Mouse (Mus musculus) megakaryocyte, embryonic 14.5 days (primary cell): ENCODE measurements at regions not wholly inside any gene's neighbourhood (a gene's known extent, or its start where the extent isn't known, plus 50 kb on each side); places are given as distances from the start of the nearest gene placed in this dataset.

Source experiments
- FLI1 ChIP-seq: IDR thresholded peaks from 2 replicates; pipeline ENCODE4 v1.6.1; 2012; ENCODE audit warnings: low read length, inconsistent platforms, mixed read lengths
- GATA1 ChIP-seq: IDR thresholded peaks from 3 replicates; pipeline ENCODE4 v1.6.1; 2012; ENCODE audit warnings: mixed read lengths, low read length, inconsistent platforms, borderline replicate concordance

DNA sequence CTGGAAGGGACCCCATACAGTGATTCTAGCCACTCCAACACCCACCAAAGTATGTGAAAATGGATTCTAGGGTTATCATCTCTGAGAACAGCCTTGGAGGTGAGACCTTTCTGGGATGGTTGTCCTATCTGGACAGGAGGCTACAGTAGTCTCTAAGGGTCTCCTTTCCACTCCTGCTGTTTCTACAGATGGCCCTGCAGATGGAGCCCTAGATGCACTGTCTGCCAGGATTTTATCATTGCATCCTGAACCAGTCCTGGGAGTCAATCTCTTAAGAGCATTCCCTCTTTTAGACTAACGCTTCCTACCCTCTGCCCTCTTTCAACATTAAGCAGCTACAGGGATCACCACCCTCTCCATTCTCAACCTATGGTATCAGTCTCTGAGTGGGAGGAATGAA is 223.0 kb downstream of the Plekhb2 start:
- no peak for TF ChIP-seq GATA1
- TF ChIP-seq FLI1 = no peak
